Mouse (Mus musculus) 3134 (cell line): ENCODE measurements around the gene Rgl2.
A peak's percentile ranks its signal among the peaks of the same experiment; 100 is the strongest.
"Not testable (repeated sequence)": the region's sequence is repeated elsewhere in the genome, so short reads cannot be mapped to it uniquely, and the experiment has no call there.

Experiments
- DNase-seq: peaks from one replicate; pipeline ENCODE4 v3.0.0-alpha.2; 2011; ENCODE audit warnings: low spot score; ENCODE audit not compliant: insufficient read length; ENCODE audit errors: extremely low read depth

Rgl2 gene

DNA sequence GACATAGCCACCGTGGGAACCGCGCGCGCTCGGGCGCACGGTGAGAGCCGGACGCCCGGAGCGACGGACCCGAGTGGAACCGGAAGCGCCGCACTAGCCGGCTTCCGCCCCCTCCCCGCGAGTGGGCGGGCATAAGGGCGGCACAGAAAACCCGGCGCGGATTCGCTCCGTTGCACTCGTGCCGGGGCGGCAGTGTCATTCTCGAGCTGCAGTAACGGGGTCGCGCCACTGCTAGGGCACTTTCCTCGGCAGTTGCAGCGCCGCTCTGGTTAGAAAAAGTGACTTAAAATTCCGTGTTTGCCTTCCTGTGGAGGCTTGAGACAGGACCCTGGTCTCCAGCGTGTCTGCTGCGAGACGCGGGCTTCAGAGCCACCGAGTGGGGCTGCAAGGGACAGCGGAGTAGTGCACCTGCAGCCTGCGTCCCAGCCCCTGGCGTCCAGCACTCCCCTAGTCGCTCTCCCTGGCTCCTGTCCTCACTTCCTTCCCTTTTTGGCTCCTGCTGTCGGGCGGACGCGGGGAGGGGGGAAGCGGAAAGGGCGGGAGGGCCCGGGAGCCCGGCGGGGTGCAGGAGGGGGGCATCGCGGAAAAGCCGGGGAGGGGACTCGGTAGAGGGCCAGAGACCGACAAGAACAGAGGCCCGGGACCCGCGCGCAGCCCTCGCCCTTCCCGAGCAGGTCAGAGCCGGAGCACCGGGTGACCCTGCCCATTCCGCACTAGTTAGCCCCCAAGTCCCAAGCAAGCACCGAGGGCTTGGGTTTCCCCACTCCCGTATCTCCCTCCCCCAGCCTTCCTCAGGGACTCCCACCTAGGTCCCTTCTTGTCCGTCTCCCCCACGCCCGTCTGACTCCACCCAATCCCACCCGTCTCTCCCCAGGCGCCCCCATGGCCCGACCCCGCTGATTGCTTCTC is at the start of gene Rgl2:
TSS of gene Rgl2 (plus strand) at position 173 of the 909 bp plus-strand sequence.
- peak; percentile 92 for DNase-seq

DNA sequence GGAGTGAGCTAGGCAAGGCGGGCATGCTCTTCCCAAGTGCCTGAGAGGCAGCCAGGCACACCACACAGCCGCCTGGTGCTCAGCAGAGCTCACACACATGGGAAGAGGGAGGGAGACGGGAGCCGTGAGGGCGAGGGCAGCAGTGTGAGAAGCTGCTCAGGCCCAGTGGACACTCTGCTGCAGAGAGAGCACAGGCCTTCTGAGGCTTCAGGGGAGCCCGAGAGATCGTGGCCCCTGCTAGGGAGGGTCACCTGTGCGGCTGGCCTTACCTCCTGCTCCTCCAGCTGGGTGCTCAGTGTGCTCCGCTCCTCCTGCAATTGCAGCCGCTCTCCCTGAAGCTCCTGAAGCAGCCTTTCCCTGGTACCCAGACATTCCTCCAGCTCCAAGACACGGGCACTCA is 45.0 kb upstream of the Rgl2 start:
- DNase-seq: not testable (repeated sequence)

DNA sequence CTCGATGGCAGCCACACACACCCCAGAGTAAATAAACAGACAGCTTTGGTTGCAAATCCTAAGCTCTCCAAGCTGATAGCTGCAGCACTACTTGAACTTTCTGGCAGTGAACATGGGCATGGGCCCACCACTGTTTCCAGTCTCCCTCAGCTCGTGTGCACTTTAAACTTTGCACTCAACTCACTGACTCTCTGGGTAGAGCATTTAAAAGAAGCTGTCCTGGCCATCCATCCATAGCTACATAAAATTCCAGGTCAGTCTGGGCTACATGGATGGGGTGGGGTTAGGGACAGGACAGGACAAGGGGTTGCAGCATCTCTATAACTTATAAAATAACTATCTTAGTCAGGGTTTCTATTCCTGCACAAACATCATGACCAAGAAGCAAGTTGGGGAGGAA is 41.5 kb upstream of the Rgl2 start:
- DNase-seq: not testable (repeated sequence)

DNA sequence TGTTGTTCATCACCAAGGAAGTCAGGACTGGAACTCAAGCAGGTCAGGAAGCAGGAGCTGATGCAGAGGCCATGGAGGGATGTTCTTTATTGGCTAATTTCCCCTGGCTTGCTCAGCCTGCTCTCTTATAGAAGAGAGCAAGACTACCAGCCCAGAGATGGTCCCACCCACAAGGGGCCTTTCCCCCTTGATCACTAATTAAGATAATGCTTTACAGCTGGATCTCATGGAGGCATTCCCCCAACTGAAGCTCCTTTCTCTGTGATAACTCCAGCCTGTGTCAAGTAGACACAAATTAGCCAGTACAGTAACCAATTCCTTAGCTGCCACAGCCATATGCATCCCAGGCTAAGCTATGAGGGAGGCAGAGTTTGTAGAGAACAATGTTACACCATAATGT is 41.1 kb upstream of the Rgl2 start:
- DNase-seq: not testable (repeated sequence)

DNA sequence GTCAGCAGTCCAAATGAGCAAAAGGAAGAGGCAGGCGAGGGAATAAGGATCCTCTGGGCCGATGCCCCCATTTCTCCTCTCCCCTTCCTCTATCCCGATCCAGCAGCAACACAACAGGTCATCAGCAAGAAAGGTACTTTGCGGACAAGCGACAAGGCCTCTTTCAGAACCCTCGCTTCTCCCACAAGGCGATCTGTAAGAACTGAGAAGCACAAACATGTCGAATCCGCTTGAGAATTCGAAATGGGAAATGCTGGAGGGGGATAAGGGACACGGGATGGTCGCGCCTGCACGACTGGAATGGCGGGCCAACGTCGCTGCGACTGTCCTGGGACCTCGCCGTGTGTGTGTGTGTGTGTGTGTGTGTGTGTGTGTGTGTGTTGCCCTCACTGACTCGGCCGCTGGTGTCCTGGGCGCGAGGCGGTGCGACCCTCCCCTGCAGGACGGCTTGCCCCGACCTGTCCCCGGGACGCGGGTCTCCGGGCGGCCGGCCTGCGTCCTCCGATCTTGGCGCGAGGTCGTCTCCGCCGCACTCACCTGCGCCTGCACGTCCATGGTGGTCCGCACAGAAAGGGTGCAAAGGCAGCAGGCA is 39.3 kb upstream of the Rgl2 start:
- DNase-seq: not testable (repeated sequence)

DNA sequence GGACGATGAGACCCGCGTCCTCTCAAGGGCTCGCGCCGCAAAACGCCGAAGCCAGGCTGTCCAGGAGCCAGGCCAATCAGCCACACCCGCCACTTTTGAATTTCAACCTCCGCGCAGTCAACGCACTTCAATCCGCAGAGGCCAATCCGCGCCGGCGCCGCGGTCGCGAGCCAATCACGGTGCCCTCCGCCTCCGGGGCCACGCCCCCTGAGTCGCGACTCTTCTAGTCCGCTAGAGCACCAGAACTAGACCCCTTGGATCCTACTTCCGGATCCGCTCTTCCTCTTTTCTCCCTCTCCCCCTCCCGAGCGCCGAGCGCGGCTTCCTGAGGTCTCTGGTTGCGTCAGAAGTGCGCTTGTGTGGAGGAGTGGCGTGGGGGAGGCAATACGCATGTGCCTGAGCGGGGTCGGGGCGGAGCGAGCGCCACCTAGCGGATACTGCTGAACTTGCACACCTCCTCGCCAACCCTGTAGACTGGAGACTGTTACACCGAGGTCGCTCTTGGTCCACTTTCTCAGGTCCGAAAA is 38.7 kb upstream of the Rgl2 start, which contains the start of gene Kifc1:
TSS of gene Kifc1 (minus strand) at position 129 of the 527 bp plus-strand sequence.
- peak; percentile 100 for DNase-seq

DNA sequence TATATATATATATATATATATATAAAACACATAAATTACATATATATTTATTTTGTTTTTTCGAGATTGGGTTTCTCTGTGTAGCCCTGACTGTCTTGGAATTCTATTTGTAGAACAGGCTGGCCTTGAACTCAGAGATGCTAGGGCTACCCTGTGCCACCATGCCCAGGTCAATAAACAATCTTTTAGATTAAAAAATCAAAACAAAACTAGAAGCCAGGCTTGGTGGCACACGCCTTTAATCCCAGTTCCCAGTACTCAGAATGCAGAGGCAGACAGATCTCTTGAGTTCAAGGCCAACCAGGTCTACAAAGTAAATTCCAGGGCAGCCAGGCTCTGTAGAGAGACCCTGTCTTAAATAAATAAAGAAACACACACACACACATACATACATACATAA is 38.0 kb upstream of the Rgl2 start:
- DNase-seq: no peak

DNA sequence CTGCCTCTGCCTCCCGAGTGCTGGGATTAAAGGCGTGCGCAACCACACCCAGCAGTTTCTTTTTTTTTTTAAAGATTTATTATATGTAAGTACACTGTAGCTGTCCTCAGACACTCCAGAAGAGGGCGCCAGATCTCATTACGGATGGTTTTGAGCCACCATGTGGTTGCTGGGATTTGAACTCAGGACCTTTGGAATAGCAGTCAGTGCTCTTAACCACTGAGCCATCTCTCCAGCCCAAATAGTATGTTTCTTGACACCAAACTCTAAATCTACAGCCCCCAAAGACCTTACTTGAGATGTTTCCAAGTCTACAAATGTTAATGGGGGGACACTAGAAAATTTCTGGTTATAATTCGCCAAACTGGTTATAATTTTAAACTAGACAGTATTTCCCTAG is 37.5 kb upstream of the Rgl2 start:
- DNase-seq: not testable (repeated sequence)

DNA sequence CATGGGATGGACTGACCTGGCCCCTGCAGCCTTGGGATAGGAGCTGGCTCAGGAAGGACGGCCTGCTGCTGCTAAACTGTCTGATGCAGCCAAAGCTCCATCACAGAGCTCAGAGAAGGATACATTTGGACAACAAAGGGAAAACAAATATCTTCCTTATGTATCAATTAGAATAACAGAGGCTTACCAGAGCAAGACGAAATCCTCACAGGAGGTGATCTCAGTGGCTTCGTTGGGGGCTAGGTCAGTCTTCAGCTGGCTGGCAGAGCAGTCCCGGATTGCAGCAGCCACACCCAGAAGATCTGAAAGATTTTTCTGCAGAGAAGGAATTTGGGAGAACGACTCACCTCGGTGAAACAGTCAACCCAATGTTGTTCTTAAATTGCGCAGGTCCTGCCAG is 36.9 kb upstream of the Rgl2 start:
- no peak for DNase-seq

DNA sequence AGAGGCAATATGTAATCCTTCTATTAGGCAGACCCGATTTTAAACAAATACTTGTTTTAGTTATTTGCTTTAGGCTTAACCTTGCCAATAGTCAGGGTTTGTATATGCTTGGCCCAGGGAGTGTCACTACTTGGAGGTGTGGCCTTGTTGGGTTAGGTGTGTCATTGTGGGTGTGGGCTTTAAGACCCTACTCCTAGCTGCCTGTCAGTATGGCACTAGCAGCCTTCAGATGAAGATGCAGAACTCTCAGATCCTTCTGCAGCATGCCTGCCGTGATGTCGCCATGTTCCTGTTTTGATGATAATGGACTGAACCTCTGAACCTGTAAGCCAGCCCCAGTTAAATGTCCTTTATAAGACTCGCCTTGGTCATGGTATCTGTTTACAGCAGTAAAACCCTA is 36.3 kb upstream of the Rgl2 start:
- DNase-seq: not testable (repeated sequence)

DNA sequence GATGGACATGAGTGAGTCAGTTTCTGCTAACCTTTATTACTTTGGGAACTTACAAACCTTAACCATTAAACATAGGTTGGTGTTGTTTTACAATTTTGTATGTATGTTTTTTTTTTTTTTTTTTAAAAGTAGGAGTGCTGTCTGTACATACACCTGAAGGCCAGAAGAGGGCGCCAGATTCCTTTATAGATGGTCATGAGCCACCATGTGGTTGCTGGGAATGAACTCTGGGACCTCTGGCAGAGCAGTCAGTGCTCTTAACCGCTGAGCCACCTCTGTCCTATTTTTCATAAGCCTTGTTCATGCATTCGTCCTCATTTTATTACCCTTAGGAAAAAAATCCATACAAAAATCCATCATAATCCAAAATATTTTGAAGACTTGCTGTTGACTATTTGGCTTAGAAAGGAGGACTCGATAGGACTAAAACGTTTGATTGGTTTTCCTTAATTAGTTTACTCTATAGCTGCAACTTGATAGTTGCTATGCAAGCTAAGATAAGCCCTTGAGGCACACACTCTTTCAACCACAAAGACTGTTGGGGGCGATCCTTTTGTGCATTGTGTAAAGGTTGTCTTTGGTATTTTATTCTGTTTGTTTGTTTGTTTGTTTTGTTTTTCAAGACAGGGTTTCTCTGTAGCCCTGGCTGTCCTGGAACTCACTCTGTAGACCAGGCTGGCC is 32.1 kb upstream of the Rgl2 start:
- peak; percentile 63 for DNase-seq

DNA sequence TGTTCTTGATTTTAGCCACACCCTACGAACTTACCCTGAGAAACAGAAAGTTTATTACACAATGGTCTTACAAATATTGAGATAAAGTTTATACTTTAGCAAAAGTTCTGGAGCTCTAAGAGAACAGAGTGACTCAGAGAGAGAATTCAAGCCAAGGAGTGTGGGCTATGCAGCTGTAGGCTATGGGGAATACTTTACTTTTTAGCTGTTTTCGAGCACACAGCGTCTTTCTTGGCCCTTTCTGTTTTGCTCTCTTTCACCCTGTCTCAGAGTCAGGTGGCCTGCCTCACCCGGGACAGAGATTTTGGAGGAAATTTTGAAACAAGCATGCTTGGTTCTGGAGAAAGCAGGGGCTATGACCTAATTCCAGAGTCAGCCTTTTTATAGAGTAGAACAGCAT is 31.1 kb upstream of the Rgl2 start:
- not testable (repeated sequence) for DNase-seq

DNA sequence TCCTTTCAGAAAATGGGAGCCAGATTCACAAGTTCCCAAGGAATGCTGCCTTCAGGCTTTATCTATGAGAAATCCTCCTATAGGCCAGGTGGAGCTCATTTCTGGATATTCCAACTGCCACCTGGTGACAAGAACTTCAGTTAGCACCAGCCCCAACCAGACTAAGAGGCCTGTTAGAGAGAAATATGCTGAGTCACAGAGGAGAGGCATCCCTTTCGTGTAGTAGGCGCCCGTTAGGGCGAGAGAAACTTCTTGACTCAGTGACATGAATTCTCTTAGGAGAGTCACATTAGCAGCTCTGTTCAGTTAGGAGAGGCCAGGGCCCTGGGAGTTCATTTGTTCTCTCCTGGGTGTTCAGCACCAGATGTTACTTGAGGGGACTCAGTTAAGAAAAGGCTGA is 29.7 kb upstream of the Rgl2 start:
- no peak for DNase-seq

DNA sequence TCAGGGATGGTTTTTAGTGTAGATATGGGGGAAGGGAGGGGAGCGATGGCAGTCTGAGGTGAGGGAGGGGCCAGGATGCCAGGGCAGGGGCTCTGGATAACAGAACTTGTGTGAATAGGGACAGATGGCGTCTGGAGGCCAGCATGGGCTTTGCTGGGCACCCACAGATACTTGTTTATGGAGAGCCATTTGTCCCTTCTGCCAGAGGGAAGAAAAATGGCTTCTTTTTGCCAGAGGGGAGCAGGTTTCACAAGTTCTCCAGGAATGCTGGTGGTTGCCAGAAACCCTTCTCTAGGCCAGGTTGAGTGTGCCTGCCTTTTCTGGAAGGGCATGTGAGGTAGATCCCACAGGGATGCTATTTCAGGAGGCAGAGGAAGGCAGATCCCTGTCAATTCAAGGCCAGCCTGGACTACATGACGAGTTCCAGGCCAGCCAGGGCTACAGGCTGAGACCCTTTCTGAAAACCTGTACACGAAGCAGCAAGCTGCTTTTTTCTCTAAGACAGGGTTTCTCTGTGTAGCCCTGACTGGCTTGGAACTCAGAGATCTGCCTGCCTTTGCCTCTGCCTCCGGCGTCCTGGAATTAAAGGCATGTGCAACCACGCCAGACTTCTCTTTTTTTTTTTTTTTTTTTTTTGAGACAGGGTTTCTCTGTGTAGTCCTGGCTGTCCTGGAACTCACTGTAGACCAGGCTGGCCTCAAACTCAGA is 28.9 kb upstream of the Rgl2 start:
- DNase-seq: no peak

DNA sequence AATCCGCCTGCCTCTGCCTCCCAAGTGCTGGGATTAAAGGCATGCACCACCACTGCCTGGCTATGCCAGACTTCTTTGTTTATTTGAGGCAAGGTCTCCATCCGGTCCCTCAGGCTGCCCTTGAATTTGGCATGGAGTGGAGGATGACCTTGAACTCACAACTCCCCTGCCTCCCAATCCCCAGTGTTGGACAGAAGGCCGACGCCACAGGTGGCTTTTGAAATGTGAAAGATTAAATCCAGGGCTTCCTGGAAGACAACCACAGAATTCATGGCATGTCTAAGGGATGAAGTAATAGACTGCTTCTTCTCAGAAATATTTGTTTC is 28.4 kb upstream of the Rgl2 start:
- DNase-seq: no peak

DNA sequence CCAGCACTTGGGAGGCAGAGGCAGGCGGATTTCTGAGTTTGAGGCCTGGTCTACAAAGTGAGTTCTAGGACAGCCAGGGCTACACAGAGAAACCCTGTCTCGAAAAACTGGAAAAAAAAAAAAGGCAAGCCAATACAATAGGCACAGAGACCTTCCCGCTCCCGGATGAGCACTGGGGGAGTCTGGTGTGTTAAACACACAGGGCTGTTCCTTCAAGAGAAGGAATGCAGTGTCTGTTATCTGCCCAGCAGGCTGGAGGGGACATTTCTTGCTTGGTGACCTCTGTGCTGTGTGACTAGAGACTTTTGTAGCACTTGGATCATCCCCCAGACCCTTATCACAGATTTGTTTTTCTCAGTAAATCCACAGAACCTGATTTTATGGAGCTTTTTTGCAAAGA is 27.7 kb upstream of the Rgl2 start:
- DNase-seq: no peak

DNA sequence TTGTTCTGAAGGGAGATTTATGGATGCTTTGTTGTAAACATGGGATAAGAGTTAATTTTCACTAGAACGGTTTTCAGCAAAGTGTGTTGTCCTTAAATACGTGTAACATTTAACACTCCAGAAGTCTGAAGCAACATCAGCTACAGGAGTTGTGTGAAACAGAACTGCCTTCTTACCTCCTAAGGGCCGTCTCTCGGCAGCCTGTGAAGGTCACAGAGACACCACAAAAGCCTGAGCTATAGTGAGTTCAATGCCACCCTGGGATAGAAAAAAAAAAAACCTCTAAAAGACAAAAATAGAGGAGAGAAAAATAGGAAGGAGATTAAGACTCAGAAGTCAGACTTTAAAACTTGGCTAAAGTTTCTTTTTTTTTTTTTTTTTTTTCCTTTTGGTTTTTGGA is 27.3 kb upstream of the Rgl2 start:
- no peak for DNase-seq

DNA sequence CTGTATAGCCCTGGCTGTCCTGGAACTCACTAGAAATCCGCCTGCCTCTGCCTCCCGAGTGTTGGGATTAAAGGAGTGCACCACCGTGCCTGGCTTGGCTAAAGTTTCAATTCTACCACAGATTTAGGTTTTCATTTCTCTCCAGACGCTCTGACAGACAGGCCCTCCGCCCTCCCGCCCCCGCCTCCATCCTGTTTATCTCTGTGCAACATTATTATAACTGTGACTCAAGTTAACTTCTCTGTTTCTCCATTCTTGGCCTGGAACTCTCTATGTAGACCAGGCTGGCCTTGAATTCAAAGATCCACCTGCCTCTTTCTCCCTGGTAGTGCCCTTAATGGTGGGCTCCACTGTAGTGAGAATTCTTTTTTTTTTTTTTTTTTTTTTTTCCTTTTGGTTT is 26.9 kb upstream of the Rgl2 start:
- DNase-seq: no peak

DNA sequence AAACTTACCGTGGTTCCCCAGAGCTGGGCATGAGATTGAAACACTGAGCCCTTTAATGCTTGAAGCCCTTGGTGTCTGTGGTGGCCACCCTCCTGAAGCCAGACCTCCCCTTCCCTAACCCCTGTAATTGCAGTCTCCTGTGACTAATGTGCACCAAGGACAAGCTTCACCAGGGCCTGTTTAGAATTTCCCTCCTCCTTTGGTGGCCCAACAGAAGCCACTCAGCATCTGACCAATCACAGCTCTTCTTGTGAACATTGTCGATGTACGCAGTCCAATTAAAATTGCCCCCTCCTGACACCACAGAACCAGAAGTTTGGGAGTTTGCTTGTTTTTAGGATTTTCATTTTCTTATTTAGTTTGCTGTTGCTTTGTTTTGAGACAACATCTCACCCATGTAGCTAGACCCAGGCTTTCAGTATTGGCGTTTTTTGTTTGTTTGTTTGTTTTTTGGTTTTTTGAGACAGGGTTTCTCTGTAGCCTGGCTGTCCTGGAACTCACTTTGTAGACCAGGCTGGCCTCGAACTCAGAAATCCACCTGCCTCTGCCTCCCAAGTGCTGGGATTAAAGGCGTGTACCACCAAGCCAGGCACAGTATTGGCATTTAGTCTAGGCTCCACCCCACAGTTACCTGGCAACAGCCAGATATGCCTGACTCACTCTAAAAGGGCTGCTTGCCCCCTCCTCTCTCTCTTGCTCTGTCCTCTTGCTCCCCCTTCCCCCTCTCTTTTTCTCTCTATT is 25.3 kb upstream of the Rgl2 start:
- not testable (repeated sequence) for DNase-seq

DNA sequence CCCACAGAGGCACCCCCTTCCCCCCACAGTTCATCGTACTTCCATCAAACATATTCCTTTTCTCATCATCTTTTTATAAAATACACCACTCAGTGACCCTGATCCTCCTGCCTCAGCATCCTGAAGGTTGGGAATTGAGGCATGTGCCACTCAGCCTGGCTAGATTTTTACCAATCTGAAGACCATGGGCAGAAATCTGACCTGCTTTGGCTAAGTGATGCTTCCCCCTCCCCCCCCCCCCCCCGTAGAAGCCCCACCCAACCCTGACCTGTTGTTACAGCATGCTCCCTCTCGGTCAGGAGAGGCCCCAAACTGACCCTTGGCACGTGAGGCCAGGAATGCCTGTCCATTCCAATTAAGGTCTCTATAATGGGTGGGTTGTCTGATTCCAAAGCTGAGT is 24.5 kb upstream of the Rgl2 start, which contains the start of gene Platr17:
TSS of gene Platr17 (plus strand) at position 301 of the 400 bp plus-strand sequence.
- not testable (repeated sequence) for DNase-seq
